Mouse (Mus musculus): ENCODE measurements at regions not wholly inside any gene's neighbourhood (a gene's known extent, or its start where the extent isn't known, plus 50 kb on each side); places are given as distances from the start of the nearest gene placed in this dataset.

DNA sequence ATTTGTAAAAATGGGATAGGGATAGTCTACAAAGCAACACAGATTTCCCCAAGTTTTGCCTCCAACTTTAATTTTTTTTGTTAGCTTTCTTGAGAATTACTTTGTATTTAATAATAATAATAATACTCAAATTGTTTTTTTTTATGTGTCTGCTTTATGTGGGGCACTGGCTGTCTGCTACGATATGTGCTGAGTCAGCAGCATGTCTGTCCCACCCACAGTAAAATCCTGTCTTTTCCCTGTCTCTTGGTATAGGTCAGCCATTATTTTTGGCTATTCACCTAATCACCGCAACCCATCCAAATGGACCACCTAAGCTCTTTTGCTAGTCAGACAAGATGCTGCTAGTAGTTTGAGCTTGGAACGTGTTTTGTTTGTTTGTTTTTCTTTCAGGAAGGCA, 473.0 kb downstream of the Hs3st4 start:
- DNase-seq: no peak

DNA sequence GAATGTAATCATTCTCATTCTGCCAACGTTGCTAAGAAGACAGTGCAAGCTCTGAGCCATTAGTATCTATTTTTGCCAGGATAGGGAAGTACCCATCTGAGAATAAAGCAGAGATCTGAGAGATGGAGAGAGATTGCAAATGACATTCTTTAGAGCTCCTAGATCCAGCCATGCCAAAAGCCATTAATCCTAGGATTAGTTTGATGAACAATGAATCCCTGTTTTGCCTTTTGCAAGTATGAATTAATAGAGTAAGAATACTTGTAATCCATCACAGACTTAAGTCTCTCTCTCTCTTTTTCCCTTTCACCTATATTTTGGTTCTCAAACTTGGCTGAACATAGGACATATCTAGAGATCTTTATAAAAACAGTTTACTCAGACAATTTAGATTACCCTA, 504.7 kb downstream of the Hs3st4 start:
- DNase-seq: no peak

DNA sequence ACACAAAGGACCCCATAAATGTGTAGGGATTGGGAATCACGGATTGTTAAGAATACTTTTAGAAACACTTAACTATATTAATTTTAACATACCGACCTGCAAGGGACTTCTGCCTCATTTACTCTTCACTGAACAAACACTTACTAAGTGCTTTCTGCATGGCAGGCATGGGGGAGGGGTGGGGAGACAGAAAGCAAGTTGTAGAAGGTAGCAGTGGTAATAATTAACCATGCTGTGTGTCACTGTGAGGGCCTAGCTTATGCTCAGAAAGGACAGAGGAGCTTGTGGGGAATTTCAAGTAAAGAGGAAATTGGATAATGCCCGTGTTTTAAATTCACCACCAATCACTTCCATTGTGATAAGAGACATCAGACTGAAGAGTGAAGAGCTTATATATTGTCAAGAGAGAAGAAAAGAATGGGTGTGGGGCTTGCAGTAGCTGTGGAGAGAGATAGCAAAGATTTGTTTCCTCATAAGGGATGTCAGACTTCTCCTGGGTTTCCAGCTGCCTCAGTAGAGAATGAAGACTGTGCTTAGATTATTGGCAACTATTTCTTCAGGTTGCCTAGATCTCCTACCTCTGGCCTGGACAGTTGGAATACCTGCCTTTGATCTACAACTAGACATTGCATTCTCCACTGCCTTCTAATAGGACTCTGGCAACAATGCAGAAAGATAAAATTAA, 508.6 kb downstream of the Hs3st4 start:
- DNase-seq: no peak

DNA sequence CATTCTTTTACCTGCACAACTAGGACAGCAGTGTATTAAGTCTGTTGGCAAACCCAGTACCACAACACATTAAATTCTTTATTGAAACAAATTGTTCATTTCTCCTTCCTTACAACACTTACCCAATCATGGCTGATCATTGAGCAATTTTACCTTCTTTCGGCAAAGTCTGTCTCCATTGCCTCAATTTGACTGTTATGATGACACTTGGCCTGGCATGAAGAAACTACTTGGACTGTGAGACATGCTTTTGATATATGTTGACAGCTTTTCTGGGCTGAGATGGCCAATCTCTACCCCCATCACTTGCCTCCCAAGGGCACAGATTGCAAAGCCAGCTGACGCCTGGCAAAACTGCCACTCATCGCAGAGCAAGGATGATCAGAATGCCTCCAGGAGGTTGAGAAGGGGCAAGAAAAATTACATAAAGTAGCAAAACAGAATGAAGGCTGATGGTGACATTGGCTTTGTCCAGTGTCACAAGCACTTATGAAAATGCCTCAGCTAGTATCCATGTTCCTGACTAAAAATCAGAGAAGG, 509.3 kb downstream of the Hs3st4 start:
- DNase-seq: peak; percentile 52 to 76

DNA sequence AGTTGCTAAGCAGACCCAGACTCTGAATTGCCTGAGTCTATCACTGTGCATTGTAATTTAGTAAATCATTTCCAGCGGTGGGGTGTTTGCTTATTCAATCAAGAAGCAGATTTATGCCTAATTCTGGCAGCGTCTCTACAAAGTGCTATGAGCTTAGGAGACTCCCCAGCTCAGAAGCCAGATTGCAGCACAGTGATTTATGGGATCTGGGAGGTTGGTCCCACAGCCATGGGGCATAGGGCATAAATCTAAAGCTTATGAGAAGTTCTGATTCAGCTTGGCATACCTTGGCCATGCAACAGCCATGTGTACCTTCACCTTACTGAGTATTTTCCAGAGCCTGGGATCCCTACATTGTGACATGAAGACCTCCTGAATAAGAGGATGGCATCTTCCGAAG, 518.0 kb downstream of the Hs3st4 start:
- no peak for DNase-seq

DNA sequence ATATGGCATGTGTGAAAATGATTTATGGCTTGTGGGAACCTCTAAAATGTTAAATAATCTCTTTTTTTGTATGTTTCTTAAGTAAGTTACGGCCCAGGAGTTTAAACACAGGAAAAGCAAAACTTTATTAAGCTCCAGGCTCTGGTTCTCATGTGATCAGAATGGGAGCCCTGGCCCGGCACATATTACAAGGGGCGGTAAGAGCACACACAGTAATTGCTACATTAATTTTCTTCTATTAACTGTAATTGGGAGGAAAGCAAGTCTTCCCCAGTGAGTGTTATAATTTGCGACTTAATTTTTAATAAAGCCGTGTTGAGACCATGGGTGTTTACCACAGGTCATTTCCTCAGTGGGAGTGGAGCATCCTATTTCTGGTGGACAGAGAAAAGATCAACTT, 520.1 kb downstream of the Hs3st4 start:
- DNase-seq: no peak

DNA sequence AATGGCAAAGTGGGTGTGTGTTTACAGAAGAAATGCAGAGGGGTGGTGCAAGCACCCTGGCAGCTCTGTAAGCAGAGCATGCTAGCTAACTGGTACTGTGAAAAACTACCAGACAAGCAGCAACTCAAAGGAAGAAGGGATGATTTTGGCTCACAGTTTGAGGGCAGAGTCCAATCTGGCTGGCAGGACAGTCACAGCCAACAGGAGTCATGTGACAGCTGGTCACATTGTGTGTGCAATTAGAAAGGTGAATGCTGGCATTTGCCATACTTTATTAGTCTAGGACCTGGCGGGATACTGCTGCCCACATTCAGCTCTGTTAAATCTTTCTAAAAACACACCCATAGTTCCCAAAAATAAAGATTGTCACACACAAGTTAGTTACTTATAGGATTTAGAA, 566.4 kb downstream of the Hs3st4 start:
- DNase-seq: peak; percentile 18 to 33

- DNase-seq: no peak
Observed at GRCm38 (mm10) chr7:124557213-124557612, 574.5 kb downstream of the Hs3st4 start.

DNA sequence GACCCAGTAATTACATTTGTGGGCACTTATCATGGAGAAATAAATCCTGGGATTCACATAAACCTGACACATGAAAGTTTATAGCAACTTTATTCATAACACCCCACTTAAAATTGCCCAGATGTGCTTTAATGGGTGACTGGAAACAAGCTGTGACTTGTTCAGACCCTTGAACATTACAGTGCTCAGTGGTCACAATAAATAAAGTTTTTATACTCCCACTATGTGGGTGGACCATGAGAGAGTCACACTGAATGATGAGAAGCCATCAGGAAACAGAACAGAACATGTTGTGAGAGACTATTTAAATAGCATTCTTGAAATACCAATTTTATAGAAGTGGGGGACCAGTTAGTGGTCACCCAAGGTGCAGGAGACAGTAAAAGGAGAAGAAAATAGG, 588.1 kb downstream of the Hs3st4 start:
- DNase-seq: no peak

DNA sequence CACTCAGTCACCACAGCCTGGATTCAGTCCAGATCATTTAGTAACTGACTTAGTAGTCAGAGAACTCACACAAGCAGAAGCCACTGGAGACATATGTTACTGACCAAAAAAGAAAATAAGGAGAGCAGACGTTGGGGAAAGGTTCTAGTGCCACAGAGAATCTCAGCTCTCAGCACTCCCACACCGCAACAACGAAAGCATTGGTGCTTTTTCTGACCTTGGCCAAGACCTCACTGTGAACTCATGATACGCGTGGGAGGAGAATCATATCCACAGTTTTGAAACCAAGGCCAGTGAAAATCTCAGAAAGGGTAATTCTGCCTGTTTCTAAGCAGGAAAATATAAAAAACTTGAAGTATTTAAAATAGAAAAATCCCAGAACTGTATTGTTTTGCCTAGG, 591.0 kb downstream of the Hs3st4 start:
- no peak for DNase-seq

DNA sequence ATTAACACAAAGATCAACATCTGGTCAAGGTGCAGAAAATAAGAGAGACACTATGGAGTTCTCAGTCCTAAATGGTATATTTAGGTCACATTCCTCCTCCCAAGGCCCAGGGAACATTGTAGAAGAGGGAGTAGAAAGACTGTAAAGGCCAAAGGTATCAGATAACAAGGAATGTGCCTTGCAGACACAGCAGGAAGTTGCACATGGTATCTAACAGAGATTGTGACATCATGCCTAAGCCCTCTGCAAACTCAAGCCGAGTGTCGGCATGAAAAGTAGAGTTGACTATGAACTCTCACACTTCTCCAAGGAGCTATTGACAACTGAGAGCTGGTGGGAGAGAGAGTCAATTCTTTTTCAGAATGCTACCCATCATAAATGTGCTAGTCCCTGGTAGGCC, 598.7 kb downstream of the Hs3st4 start:
- DNase-seq: no peak

DNA sequence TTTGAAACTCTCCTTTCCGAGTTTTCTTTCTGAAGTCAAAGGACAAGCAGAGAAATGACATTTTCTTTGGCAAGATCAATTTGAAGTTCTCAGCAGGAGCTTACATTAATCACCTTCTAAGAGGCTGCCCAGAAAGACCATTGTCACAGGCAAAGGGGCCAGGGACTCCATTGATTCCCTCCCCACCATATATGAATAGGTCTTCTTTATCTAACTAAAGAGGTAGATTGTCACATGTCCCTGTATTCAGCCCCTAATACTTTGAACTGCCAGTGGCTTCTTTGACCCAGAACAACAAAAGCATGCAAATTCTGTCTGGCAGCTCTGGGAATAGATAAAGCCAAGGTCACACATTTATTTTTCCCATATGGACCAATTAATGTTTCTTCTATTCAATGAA, 602.6 kb downstream of the Hs3st4 start:
- no peak for DNase-seq

- peak in 1 of 2 experiments; percentile 14 for DNase-seq
Observed at GRCm38 (mm10) chr7:124591369-124591768, 608.7 kb downstream of the Hs3st4 start.

DNA sequence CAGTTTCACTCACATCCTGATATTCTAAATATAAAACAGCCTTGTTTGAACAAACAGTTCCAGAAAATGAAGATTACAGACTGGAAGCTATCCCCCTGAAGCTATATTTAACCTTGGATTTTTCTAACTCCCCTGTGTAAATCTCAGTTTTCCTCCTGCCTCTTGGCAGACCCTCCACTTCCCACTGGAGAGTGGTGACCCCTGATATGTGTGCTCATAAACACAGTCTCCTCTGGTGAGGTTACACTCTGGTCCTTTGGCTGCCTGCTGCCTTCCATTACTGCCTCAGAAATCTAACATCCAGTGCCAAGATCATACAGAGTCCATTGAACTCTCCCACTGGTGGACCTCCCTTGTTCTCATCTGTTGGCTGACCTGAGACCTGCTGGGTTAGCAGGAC, 610.8 kb downstream of the Hs3st4 start:
- peak in 1 of 2 experiments; percentile 23 for DNase-seq

DNA sequence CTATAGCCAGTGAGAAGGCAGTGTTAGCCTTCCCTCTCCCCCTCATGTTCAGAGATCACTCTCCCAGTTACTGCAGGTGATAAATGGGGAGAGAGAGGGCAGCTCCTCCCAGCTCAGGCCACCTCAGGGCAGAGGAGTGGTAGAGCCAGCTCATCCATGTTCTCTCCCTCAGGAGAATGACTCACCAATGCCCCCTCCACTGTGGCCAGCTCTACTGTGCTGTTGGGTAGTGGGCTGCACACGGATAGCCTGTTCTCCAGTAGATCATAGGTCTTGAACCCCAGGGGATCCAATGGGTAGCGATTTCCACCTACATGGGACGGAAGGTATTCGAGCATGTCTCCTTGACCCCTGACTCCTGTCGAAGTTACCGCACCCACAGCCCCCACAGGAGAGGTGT, 618.1 kb downstream of the Hs3st4 start:
- no peak for DNase-seq

- no peak for DNase-seq
Observed at GRCm38 (mm10) chr7:124604581-124604980, 621.9 kb downstream of the Hs3st4 start.

GRCm38 (mm10) chr7:124605978-124606377, 623.3 kb downstream of the Hs3st4 start:
- DNase-seq: no peak

DNA sequence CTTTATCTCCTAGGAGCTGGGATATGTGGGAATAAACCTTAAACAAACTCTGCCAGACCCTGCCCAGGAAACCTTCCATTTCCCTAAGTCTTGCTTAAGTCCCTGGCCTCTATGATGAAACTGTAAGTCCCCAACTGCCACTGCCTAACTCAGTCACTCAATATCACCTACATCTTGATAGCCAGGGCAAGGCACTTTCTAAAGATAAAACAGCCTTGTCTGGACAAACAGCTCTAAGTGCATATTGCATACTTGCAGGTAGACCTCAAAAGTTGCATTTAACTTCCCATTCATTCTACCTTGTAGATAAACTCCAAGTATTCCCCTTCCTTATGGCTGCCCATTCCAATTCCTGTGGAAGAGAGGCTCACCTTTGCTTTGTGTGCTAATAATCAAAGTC, 624.4 kb downstream of the Hs3st4 start:
- no peak for DNase-seq

GRCm38 (mm10) chr7:124610437-124610836, 627.8 kb downstream of the Hs3st4 start:
- no peak for DNase-seq

DNA sequence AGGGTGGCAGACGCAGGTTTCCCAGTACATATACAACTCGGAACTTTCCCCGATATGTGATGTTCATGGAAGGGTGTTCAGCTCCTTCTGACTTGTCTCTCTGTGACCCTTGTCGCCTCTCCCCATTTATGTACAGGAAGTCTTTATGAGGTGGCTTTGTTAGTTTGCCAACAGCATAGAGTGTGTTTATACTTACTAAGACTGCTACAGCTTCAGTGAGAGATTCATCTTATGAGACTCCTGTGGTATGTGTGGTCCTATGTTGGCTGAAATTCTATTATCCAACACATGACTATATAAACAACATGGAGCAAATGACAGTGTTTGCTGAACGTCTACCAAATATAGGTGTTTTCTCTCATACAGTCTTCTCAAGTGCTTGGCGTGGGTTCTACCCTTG, 664.5 kb downstream of the Hs3st4 start:
- DNase-seq: no peak

DNA sequence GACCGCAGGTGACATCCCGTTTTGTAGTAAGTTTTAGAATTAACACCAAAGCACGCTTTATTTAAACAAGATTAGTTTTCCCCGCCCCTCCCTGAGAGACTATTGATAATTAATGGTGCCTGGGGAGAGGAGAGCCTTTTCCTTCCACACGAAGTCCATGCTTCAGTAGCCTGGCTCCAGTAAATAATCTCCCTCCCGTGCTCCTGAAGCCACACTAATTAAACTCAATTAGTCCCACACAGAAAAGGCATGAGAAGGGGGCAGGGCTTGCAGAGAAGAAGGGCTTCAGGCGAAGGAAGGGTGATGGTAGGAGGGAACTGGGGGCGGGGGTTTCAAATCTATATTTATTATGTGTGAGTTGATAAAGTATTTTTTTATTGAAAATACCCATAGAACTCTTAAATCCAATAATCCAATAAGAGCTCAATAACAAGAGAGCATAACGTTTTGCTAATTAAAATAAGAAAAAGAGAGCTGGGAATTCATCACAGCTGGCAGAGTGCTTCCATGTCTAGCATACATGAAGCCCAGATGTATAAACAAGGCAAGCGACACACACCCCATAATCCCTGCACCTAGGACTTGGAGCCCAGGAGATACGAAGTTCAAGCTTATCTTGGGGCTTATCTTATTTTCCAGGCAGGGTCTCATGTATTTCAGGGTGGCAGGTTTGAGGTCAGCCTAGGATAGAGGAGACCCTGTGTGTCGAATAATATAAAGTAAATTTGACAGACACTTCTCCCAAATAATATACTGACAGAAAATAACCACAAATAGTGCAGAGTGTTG, 684.7 kb downstream of the Hs3st4 start:
- peak in 1 of 2 experiments; percentile 13 for DNase-seq

GRCm38 (mm10) chr7:124668058-124668457, 685.4 kb downstream of the Hs3st4 start:
- no peak for DNase-seq

- DNase-seq: no peak
Observed at GRCm38 (mm10) chr7:124670477-124670876, 687.8 kb downstream of the Hs3st4 start.

GRCm38 (mm10) chr7:124671117-124671516, 688.4 kb downstream of the Hs3st4 start:
- DNase-seq: no peak
